Comparison of ENCODE assay signal across 8 mouse cellular contexts in the genomic region with DNA sequence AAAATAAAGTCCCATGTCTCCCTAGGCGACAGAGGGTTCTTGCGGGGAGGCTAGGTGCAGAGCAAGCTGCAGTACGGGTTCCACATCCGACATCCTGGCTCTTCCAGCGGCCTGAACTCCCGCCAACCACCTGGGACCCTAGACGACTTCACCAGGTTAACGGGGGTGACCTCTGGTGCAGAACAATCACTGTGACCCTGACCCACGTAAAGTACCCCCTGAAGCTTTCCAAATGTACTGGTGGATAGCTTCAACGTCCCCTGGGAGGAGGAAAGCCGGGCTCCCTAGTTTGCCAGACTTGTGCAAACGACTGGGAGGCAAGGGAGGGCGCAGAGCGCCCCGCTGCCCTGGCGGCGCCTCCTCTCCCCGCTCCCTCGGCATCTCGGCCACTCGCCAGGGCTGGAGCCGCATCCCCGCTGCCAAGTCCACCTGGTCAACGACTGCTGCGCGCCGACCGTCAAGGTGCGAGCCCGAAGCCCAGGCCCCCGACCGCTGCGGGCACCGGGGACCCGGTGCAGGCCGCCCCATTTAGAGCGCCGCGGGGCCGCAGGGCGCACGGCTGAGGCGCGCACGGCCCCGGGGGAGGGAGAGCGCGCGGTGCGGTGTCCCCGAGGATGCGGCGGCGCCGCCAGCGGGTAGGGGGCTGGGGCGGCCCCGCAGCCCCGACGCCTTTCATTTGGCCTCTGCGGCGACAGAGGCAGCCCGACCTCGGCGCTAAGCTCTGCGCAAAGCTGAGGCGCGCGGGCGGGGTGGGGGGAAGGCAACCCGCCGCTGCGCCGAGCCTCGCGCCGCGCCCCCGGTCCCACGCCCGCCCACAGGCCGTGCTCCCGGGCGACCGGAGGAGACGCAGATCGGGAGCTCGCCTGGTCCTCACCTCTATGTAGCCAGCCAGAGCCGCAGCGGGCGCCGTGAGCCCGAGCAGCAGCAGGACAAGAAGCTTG. TPM values are rescaled to one million over a fixed set of nuclear protein-coding genes. Genes with fewer than 3 reads are reported as not detected.
DNase-seq lines count a peak whose midpoint lies in the region; ATAC-seq and TF ChIP-seq lines count a peak whose summit lies in the region.

No protein-coding gene starts in this region.

- DNase-seq in 3134 (ENCODE audit: extremely low read depth, insufficient read length, low spot score), result peak; percentile 73
- DNase-seq in T-cell, adult 2 months (ENCODE audit: low spot score), result peak; percentile 33
- DNase-seq in embryo, embryonic 10.5 days (ENCODE audit: low spot score), result peak; percentile 50
- DNase-seq in gastrocnemius, postnatal 25 days, result peak; percentile 25

- H3K9ac ChIP-seq in intestine, embryonic 15.5 days, result peak overlapping the region; percentile 84
- peak overlapping the region; percentile 84 for H3K9ac ChIP-seq in limb, embryonic 15.5 days
- H3K9ac ChIP-seq in stomach, embryonic 16.5 days (ENCODE audit: low read length), result peak overlapping the region; percentile 94

- peaks cover 5% of the 10 kb centered on the region for H3K4me1 ChIP-seq in intestine, embryonic 15.5 days (replicated peaks)
- peaks cover 19% of the 10 kb centered on the region for H3K4me1 ChIP-seq in limb, embryonic 15.5 days
- H3K4me1 ChIP-seq in stomach, embryonic 16.5 days (ENCODE audit: control insufficient read depth, insufficient read depth, low read length), result peaks cover 30% of the 10 kb centered on the region

- no peaks in the 10 kb centered on the region for H3K36me3 ChIP-seq in intestine, embryonic 15.5 days
- no peaks in the 10 kb centered on the region for H3K36me3 ChIP-seq in limb, embryonic 15.5 days
- H3K36me3 ChIP-seq in myocyte (ENCODE audit: control insufficient read depth, insufficient read depth), result no peaks in the 10 kb centered on the region
- H3K36me3 ChIP-seq in stomach, embryonic 16.5 days (ENCODE audit: control insufficient read depth, insufficient read depth, low read length), result no peaks in the 10 kb centered on the region

- H3K9me3 ChIP-seq in intestine, embryonic 15.5 days, result no peaks in the 10 kb centered on the region
- H3K9me3 ChIP-seq in limb, embryonic 15.5 days, result no peaks in the 10 kb centered on the region
- no peaks in the 10 kb centered on the region for H3K9me3 ChIP-seq in stomach, embryonic 16.5 days (replicated peaks; ENCODE audit: control insufficient read depth, low read length)

- no peak for TF ChIP-seq POLR2A in myocyte (IDR thresholded peaks at IDR 0.05; ENCODE audit: insufficient read length, low read depth)

- H3K4me2 ChIP-seq in intestine, embryonic 15.5 days (replicated peaks), result peak overlapping the region; percentile 92
- peak overlapping the region; percentile 64 for H3K4me2 ChIP-seq in limb, embryonic 15.5 days
- peak overlapping the region; percentile 90 for H3K4me2 ChIP-seq in myocyte (ENCODE audit: low read depth)
- H3K4me2 ChIP-seq in stomach, embryonic 16.5 days (ENCODE audit: low read depth, low read length), result peak overlapping the region; percentile 79

- H3K27ac ChIP-seq in intestine, embryonic 15.5 days, result peak overlapping the region; percentile 90
- peak overlapping the region; percentile 93 for H3K27ac ChIP-seq in limb, embryonic 15.5 days
- H3K27ac ChIP-seq in stomach, embryonic 16.5 days (ENCODE audit: low read length), result peak overlapping the region; percentile 91

- peak overlapping the region; percentile 98 for H3K4me3 ChIP-seq in intestine, embryonic 15.5 days (replicated peaks)
- H3K4me3 ChIP-seq in limb, embryonic 15.5 days, result peak overlapping the region; percentile 84
- H3K4me3 ChIP-seq in myocyte, result peak overlapping the region; percentile 40
- peak overlapping the region; percentile 89 for H3K4me3 ChIP-seq in stomach, embryonic 16.5 days (replicated peaks; ENCODE audit: low read length)

- H3ac ChIP-seq in myocyte (ENCODE audit: control insufficient read depth, insufficient read length), result peak overlapping the region; percentile 100

- no peaks in the 10 kb centered on the region for H3K27me3 ChIP-seq in intestine, embryonic 15.5 days (replicated peaks)
- no peaks in the 10 kb centered on the region for H3K27me3 ChIP-seq in limb, embryonic 15.5 days
- no peaks in the 10 kb centered on the region for H3K27me3 ChIP-seq in myocyte (ENCODE audit: control insufficient read depth, insufficient read depth, insufficient read length)
- H3K27me3 ChIP-seq in stomach, embryonic 16.5 days (ENCODE audit: control insufficient read depth, insufficient read depth, low read length), result no peaks in the 10 kb centered on the region

- H3K79me2 ChIP-seq in myocyte (ENCODE audit: control insufficient read depth, insufficient read depth), result peaks cover 26% of the 10 kb centered on the region

- WGBS in intestine, embryonic 15.5 days, result under 1% methylated on average over 93 of the region's 93 CpGs
- WGBS in limb, embryonic 15.5 days, result under 1% methylated on average over 84 of the region's 93 CpGs
- under 1% methylated on average over 93 of the region's 93 CpGs for WGBS in stomach, embryonic 16.5 days

- peak; percentile 73 for ATAC-seq in intestine, embryonic 15.5 days
- ATAC-seq in limb, embryonic 15.5 days (ENCODE audit: insufficient number of reproducible peaks, low FRiP score, low TSS enrichment, low read depth), result peak; percentile 60
- peak; percentile 48 for ATAC-seq in stomach, embryonic 16.5 days (ENCODE audit: insufficient read depth, low FRiP score)

TF ChIP-seq in myocyte, 11 proteins besides CTCF, POLR2A, EP300 and RAD21:
- TF ChIP-seq TCF12 (IDR thresholded peaks at IDR 0.05; ENCODE audit: insufficient read depth, poor library complexity, severe bottlenecking), result no peak
- TF ChIP-seq MYOG (IDR thresholded peaks at IDR 0.05; ENCODE audit: control insufficient read depth in 1 of 3, insufficient read depth in 1 of 3, insufficient read length in 2 of 3, low read depth in 2 of 3), result no peak
- no peak for TF ChIP-seq POLR2AphosphoS2 (IDR thresholded peaks at IDR 0.05; ENCODE audit: insufficient read length, low read depth)
- TF ChIP-seq REST (IDR thresholded peaks at IDR 0.05; ENCODE audit: insufficient read depth, insufficient read length), result no peak
- no peak for TF ChIP-seq CEBPB (IDR thresholded peaks at IDR 0.05; ENCODE audit: insufficient read depth, poor library complexity, severe bottlenecking)
- no peak for TF ChIP-seq E2F4 (IDR thresholded peaks at IDR 0.05; ENCODE audit: insufficient read depth)
- no peak for TF ChIP-seq MYOD1 (IDR thresholded peaks at IDR 0.05; ENCODE audit: control insufficient read depth in 1 of 3, insufficient read length in 2 of 3, low read depth in 2 of 3)
- TF ChIP-seq USF1 (IDR thresholded peaks at IDR 0.05; ENCODE audit: low read depth), result no peak
- no peak for TF ChIP-seq TCF3 (IDR thresholded peaks at IDR 0.05; ENCODE audit: insufficient read length, low read depth)
- TF ChIP-seq MAX (IDR thresholded peaks at IDR 0.05; ENCODE audit: low read depth), result no peak
- TF ChIP-seq SRF (IDR thresholded peaks at IDR 0.05; ENCODE audit: control insufficient read depth, insufficient read length, low read depth), result no peak

RNA-seq across cellular contexts. Expression of gene Aplp2, which starts 0.6 kb away (rescaled TPM):
- total RNA-seq in gastrocnemius, postnatal 25 days (2021), result 100 to 1,000 TPM; 105 to 124 TPM
- polyA plus RNA-seq in intestine, embryonic 15.5 days (2015; fragmentation: Nextera tagmentation; extraction: Ambion mirVana), result 210 and 215 TPM in 2 replicates
- polyA plus RNA-seq in limb, embryonic 15.5 days (2015; fragmentation: Nextera tagmentation; extraction: Ambion mirVana), result 219 and 230 TPM in 2 replicates
- polyA plus RNA-seq in myocyte (2012; fragmentation: generic; extraction: Trizol), result 65.7 TPM
- 326 and 359 TPM in 2 replicates for polyA plus RNA-seq in stomach, embryonic 16.5 days (2015; fragmentation: Nextera tagmentation; extraction: Ambion mirVana)

Comparison
In these comparisons a context has a peak if more than half of its experiments do, and no peak if none do; other contexts are left out.
1. Peak in every context shown above with its lines: DNase-seq, ATAC-seq, H3K4me3 ChIP-seq and H3K27ac ChIP-seq.
2. H3K4me3 ChIP-seq: peak in every context shown above with its lines; median percentile 98 in intestine, embryonic 15.5 days; 89 in stomach, embryonic 16.5 days; 84 in limb, embryonic 15.5 days; 40 in myocyte.